Mouse (Mus musculus): Measurements from ENCODE around the gene Pld4. TPM values are rescaled to one million over a fixed set of nuclear protein-coding genes. Genes with fewer than 3 reads are reported as not detected.

Pld4 gene
- polyA plus RNA-seq, 1 experiment = not detected

- H3K4me1 ChIP-seq (ENCODE audit: control insufficient read depth, insufficient read depth, low read length) = peaks cover 60% of the 10 kb centered on the region
- TF ChIP-seq CTCF (IDR thresholded peaks at IDR 0.05; ENCODE audit: insufficient read depth, low read depth, low read length) = no peak
- no peak for TF ChIP-seq POLR2A (IDR thresholded peaks at IDR 0.05; ENCODE audit: insufficient read depth, low read depth, low read length)
- H3K27ac ChIP-seq (ENCODE audit: insufficient read depth, low read depth, low read length) = no peak overlapping the region
- WGBS = 90% methylated on average over 10 of the region's 10 CpGs
- no peak overlapping the region for H3K4me3 ChIP-seq (ENCODE audit: insufficient read depth, low read depth, low read length)
Measured at GRCm38 (mm10) chr12:112799237-112799970, 38.9 kb downstream of the Pld4 start.

DNA sequence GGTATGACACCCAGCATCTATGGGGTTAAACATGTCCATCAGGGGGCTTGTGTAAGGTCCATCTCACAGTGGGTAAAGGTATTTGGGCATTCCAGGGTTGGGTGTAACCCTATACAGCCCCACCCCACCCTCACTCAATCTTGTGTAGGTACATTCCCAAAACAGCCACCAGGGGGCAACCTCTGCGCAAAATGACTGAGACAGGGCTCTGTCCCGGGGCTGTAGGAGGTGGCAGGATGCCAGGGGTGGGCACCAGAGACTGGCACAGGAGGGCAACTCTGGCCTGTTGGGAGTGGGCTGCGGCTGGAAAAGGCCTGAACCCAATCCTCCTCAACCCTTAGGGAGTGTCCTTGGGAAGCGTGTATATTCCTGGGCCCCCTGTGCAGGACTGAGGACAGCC lies 40.0 kb downstream of the Pld4 start:
- Histone ChIP-seq H3K27ac (ENCODE audit: insufficient read depth, low read depth, low read length) (no peak overlapping the region), H3K4me3 (ENCODE audit: insufficient read depth, low read depth, low read length) (no peak overlapping the region), H3K4me1 (ENCODE audit: control insufficient read depth, insufficient read depth, low read length) (peaks cover 52% of the 10 kb centered on the region)
- 15% methylated on average over 4 of the region's 4 CpGs for WGBS
- TF ChIP-seq POLR2A (IDR thresholded peaks at IDR 0.05; ENCODE audit: insufficient read depth, low read depth, low read length) (no peak), CTCF (IDR thresholded peaks at IDR 0.05; ENCODE audit: insufficient read depth, low read depth, low read length) (peak; percentile 91)

DNA sequence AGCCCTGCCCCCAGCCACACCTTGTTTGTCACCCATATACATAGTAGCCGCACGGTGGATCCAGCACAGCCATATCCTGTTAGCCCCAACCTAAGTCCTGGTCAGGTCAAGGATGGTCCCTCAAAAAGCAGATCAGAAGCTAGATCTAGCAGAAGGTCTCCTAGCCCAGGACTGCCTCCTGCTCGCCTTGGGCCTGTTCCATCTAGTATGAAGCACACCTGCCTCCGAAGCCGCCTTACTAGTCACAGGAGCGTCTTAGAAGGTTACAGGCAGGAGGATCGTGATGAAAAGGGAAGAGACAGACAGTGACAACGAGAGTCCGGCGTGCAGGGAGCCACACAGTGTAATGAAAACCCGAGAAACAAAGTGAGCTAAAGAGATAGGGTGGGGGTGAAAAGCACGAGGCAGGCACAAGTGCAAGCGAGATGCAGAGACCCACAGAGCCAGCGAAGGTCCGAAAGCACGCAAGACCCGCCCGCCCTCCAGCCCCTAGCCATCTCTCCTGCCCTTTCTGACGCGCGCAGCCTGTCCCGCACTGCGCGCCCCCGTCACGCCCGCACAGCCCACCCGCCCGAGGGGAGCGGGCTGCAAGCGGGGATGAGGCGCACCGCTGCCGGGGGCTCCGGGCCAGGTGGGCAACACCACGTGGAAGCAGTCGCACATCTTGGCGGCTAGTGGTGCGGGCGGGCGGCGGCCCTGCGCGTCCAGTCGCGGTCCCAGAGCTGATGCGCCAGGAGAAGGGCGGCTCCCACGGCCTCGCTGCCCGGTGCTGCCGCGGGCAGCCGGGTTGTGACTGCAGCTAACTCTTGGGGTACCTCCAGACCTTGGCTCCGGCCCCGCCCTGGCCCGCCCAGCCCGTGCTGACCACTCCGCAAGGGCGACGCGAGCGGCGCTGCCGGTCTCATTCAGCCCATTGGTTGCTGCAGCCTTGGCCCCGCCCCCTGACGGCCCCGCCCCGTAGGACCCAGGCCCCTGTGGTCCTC lies 41.7 kb downstream of the Pld4 start, which contains the start of gene Ahnak2:
Gene Ahnak2, minus strand, starts transcription at position 794 of the 983 bp plus-strand sequence.
- no peak within 1 kb of the TSS for H3K27ac ChIP-seq (ENCODE audit: insufficient read depth, low read depth, low read length)
- peaks cover 38% of the 10 kb centered on the region for H3K4me1 ChIP-seq (ENCODE audit: control insufficient read depth, insufficient read depth, low read length)
- no peak for TF ChIP-seq POLR2A (IDR thresholded peaks at IDR 0.05; ENCODE audit: insufficient read depth, low read depth, low read length)
- no peak for TF ChIP-seq CTCF (IDR thresholded peaks at IDR 0.05; ENCODE audit: insufficient read depth, low read depth, low read length)
- H3K4me3 ChIP-seq (ENCODE audit: insufficient read depth, low read depth, low read length) = peak within 1 kb of the TSS; percentile 55
- WGBS = 5% methylated on average over 66 of the region's 69 CpGs

GRCm38 (mm10) chr12:112802917-112803316 lies 42.5 kb downstream of the Pld4 start:
- 48% methylated on average over 3 of the region's 3 CpGs for WGBS
- TF ChIP-seq CTCF (IDR thresholded peaks at IDR 0.05; ENCODE audit: insufficient read depth, low read depth, low read length) = no peak
- no peak for TF ChIP-seq POLR2A (IDR thresholded peaks at IDR 0.05; ENCODE audit: insufficient read depth, low read depth, low read length)
- Histone ChIP-seq H3K27ac (ENCODE audit: insufficient read depth, low read depth, low read length) (no peak overlapping the region), H3K4me1 (ENCODE audit: control insufficient read depth, insufficient read depth, low read length) (peaks cover 33% of the 10 kb centered on the region), H3K4me3 (ENCODE audit: insufficient read depth, low read depth, low read length) (no peak overlapping the region)

DNA sequence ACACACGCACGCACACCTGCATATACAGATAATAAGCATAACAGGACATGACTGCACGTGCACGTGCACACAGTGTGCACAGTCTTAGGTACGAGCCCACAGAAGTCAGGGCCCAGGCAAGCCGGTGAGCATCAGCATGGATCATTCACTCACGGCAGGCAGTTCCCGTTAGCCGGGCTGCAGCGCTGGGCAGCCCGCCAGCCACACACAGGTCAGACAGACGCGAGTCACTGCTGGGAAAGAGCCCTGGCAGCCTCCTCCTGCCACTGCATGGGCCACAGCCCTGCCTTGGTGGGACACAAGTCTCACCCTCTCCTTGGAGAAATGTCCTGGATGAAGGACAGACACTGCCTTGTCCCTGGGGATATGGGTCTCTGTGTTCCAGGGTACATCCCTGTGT lies 43.6 kb downstream of the Pld4 start:
- 52% methylated on average over 13 of the region's 13 CpGs for WGBS
- Histone ChIP-seq H3K4me3 (ENCODE audit: insufficient read depth, low read depth, low read length) (no peak overlapping the region), H3K27ac (ENCODE audit: insufficient read depth, low read depth, low read length) (no peak overlapping the region), H3K4me1 (ENCODE audit: control insufficient read depth, insufficient read depth, low read length) (peaks cover 27% of the 10 kb centered on the region)
- TF ChIP-seq CTCF (IDR thresholded peaks at IDR 0.05; ENCODE audit: insufficient read depth, low read depth, low read length) = no peak
- no peak for TF ChIP-seq POLR2A (IDR thresholded peaks at IDR 0.05; ENCODE audit: insufficient read depth, low read depth, low read length)

- WGBS = 85% methylated on average over 6 of the region's 6 CpGs
- H3K4me3 ChIP-seq (ENCODE audit: insufficient read depth, low read depth, low read length) = no peak overlapping the region
- peaks cover 35% of the 10 kb centered on the region for H3K4me1 ChIP-seq (ENCODE audit: control insufficient read depth, insufficient read depth, low read length)
- no peak for TF ChIP-seq CTCF (IDR thresholded peaks at IDR 0.05; ENCODE audit: insufficient read depth, low read depth, low read length)
- TF ChIP-seq POLR2A (IDR thresholded peaks at IDR 0.05; ENCODE audit: insufficient read depth, low read depth, low read length) = no peak
- no peak overlapping the region for H3K27ac ChIP-seq (ENCODE audit: insufficient read depth, low read depth, low read length)
Measured at GRCm38 (mm10) chr12:112806044-112806443, 45.6 kb downstream of the Pld4 start.

DNA sequence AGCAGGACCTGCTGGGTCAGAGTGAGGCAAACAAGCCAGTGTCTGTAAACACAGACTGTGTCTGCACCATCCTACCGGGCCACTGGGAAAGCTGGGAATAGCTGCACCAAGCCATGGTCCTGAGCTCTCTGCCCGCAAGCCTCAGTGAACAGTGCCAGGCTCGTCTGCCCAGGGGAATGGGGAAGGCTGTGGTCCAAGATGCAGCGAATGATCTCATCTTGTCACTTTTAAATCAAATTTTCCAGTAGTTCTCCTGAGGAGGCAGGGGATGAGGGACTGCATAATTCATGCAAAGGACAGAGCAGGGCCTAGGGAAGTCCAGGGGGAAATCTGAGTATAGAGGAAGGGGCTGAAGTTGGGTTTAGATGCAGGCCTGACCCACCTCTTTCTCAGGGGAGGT lies 47.3 kb downstream of the Pld4 start:
- H3K27ac ChIP-seq (ENCODE audit: insufficient read depth, low read depth, low read length) = peak overlapping the region; percentile 66; the same call in 1 of the 2 replicates
- no peak for TF ChIP-seq CTCF (IDR thresholded peaks at IDR 0.05; ENCODE audit: insufficient read depth, low read depth, low read length)
- H3K4me3 ChIP-seq (ENCODE audit: insufficient read depth, low read depth, low read length) = no peak overlapping the region
- peaks cover 24% of the 10 kb centered on the region for H3K4me1 ChIP-seq (ENCODE audit: control insufficient read depth, insufficient read depth, low read length)
- 84% methylated on average over 4 of the region's 4 CpGs for WGBS

GRCm38 (mm10) chr12:112808212-112808586 lies 47.7 kb downstream of the Pld4 start:
- whole genome bisulfite sequencing = 46% methylated on average over 5 of the region's 5 CpGs
- peaks cover 21% of the 10 kb centered on the region for H3K4me1 ChIP-seq (ENCODE audit: control insufficient read depth, insufficient read depth, low read length)
- H3K27ac ChIP-seq (ENCODE audit: insufficient read depth, low read depth, low read length) = peak overlapping the region; percentile 66
- peak overlapping the region; percentile 62 for H3K4me3 ChIP-seq (ENCODE audit: insufficient read depth, low read depth, low read length)
- TF ChIP-seq CTCF (IDR thresholded peaks at IDR 0.05; ENCODE audit: insufficient read depth, low read depth, low read length) = no peak
- TF ChIP-seq POLR2A (IDR thresholded peaks at IDR 0.05; ENCODE audit: insufficient read depth, low read depth, low read length) = no peak

All from olfactory bulb, adult 2 months (tissue).